Mouse (Mus musculus) right cerebral cortex, adult 2 months (tissue): ENCODE data around the gene Ilf2.

Experiments
- DNase-seq, 2 experiments: peaks; one replicate each; pipeline ENCODE4 v3.0.0; 2021 to 2022; ENCODE audit warnings: low spot score in 2 of 2

The Ilf2 gene

GRCm38 (mm10) chr3:90475831-90476611, at the start of gene Ilf2:
Gene Ilf2 (plus strand): TSS chr3:90476126.
- DNase-seq = peak; percentile 96 to 97

DNA sequence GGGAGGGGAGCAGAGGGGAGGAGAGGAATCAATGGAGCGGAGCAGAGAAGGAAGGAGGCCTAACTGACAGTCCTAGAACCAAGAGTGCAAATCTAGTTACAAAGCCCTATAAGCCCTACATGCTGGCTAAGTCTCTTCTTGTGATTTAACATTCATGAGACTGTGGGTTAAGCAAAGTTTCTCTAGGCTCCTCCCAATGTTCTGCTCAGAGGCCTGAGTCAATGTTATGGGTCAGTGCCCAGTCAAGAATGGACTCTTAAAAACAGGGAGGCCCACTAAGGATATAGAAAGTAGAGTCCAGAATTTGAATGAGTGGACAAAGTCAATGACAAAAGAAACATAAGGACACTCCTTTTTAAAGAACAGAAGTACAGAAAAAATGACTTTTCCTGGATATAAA, 48.4 kb upstream of the Ilf2 start:
- no peak for DNase-seq

DNA sequence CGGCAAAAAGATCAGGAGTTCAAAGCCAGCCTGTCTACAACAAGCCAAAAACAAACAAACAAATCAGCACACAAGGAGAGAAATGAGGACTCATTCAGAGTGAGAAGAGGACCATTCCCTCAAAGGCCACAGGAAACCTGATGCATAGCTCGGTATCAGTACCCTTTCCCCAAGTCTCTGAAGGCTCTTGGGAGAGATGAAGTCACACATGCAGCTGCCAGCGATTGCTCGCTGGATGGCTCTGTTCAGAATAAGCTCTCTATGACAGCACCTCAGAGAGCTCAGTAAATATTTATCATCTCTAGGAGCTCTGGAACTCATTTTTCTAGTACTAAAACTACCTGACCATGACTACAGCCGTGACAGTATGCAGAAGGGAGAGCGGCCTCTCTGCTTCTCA, 47.7 kb upstream of the Ilf2 start:
- no peak for DNase-seq

- DNase-seq = no peak
Observed at GRCm38 (mm10) chr3:90429576-90429975, 46.4 kb upstream of the Ilf2 start.

DNA sequence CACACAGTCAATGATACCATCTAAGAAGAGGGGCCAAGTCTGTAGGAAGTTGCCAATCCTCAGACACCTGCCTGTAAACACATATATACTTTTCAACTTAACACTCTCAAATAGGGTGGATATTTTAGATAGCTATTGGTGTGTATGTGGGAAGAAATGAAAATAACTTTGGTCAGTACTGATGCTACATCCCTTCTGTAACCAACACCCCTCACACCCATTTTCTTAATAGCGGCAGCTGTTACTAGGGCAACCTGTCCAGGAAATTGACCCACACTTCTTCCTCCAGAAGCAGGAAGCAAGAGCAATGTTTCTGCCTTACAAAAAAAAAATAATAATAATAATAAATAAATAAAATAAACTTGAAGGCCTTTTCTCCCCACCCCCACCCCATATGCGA, 43.6 kb upstream of the Ilf2 start:
- no peak for DNase-seq

DNA sequence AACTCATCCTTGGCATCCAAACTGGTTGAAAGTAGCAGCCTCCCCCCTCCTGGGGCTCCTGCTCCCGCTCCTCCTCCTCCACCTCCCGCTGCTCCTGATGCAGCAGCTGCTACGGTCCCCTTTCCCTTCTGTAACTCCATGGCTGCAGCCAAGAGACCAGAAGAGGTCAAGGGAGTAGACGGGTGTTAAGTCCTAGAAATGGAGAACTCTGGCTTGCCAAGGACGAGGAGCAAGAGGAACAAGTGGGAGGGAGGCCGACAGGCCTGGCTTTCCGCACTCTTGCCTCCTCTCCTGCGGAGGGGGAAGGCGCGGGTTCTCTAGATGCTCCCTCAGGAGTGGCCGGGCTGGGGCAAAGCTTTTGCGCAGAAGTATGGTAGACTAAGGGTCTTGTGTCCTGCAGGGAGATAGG, 43.1 kb upstream of the Ilf2 start:
- peak; percentile 36 to 55 for DNase-seq

DNA sequence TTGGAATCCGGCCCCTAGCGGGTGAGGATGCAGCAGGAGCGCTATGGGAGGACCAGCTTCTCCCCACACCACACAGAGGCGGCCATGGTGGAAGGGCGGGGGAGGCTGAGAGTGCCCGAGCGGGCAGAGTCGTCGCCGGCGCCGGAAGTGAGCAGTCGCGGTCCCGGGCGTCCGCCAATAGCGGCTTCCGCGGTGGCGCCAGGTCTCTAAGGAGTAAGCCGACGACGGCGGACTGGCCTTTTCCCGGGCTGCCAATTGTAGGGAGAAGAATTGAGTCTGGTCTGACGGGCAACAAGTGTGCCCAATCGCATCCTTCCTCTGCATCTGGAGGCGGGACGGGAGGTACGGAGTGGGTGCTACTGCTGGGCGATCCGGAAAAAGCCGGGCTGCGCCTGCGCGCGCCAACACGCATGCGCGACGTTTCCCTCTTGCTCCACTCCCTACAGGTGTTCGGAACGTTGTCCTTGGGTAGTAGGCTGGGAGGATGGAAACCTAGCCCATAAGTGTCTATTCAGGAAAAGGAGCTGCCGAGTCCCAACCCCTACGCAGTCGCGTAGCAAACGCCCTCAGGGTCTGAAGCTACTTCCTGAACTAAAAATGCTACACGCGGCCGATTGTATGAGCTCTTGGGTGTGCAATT, 42.4 kb upstream of the Ilf2 start, which contains the start of gene Ints3:
Ints3 (minus strand) TSS at position 242 of the 640 bp plus-strand sequence.
- peak; percentile 100 for DNase-seq

GRCm38 (mm10) chr3:90434073-90434730, 41.7 kb upstream of the Ilf2 start:
- no peak for DNase-seq

GRCm38 (mm10) chr3:90437131-90437530, 38.8 kb upstream of the Ilf2 start:
- DNase-seq = no peak

DNA sequence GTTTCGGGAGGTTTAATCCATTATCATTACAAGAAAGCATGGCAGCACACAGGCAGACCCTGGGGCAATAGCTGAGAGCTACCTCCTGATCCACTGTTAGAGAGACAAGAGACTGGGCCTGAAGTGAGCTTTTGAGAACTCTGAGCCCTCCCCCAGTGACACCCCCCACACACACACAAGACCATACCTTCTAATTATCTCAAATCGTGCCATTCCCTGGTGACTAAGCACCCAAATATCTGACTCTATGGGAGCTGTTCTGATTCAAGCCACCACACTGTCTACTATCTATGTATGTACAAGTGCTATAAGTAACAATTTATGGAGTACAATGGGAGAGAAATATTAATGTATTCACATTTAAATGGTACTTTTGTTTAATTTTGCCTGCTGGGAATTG, 35.2 kb upstream of the Ilf2 start:
- DNase-seq = no peak

GRCm38 (mm10) chr3:90443977-90444376, 31.9 kb upstream of the Ilf2 start:
- DNase-seq = no peak

GRCm38 (mm10) chr3:90445417-90446200, 30.3 kb upstream of the Ilf2 start:
- no peak for DNase-seq

DNA sequence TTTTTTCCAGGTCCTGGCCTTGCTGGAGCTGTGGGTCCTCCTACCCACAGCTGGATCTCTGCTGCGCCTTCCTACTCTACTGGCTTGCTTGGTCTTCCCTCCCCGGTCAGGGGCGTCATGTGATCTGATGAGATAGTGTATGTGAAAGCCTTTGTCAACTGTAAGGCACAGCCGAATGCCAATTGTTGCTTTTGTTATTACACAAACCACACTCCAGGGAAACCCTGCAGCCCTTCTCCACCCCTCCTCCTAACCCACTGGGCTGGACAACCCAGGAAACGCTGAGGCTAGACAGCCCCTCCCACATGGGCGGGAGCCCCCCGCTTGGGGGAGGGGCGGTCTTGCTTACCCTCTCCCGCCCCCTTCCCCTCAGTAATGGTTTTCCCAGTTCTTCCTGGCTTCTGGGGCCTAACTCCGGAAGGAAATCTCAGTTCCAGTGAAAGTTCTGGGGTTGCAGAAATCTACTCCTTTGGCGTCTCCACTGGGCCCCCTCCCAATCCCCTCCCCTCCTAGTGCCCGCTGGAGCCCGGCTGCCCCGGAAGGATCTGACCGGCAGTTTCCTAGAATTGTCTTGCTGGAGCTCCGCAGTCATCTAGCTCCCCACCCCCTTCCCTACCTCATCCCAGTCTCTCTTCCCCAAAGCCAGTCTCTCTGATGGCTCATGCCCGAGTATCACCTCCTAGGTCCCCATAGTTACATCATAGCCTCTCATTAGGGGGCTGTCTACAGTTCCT, 29.4 kb upstream of the Ilf2 start:
- DNase-seq = peak; percentile 33 to 54

- peak in 1 of 2 experiments; percentile 29 for DNase-seq
Observed at GRCm38 (mm10) chr3:90447123-90447494, 28.8 kb upstream of the Ilf2 start.

DNA sequence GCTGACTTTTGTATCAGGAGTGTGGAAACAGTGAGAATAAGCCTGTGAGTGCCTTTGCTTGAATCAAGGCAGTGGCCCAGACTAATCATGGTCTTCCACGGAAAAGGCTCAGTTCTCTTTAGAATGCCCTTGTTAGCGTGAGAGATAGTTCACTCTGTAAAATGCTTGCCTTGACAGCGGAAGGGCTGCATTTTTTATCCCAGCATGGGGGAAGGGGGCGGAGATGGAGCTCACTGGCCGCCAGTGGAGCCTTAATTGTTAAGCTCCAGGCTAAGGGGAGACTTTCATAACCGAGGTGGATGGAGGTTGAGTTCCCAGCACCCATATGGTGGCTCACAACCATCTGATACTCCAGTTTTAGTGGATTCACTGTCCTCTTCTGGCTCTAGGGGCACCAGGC, 27.3 kb upstream of the Ilf2 start:
- DNase-seq = no peak

- no peak for DNase-seq
Observed at GRCm38 (mm10) chr3:90450874-90451273, 25.1 kb upstream of the Ilf2 start.

GRCm38 (mm10) chr3:90451396-90452095, 24.4 kb upstream of the Ilf2 start:
- peak; percentile 51 to 70 for DNase-seq

DNA sequence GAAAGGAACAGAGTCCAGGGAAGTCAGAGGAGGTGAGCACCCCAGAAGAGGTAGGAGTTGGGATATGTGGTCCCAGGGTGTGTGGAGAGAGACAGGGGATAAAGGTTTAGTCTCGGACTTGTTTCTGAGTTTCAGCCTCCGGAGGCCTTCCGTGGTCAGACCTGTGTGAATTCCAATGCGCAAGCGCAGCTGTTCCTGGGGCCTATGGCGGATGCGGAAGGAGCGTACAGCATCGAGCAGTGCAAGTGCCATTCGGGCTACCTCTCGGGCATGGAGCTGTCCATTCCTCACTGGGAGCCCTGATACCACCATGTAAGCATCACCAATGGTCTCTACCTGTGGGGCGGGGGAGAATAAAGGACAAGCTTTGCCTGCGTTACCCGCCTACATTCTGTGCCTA, 21.0 kb upstream of the Ilf2 start:
- DNase-seq = no peak

DNA sequence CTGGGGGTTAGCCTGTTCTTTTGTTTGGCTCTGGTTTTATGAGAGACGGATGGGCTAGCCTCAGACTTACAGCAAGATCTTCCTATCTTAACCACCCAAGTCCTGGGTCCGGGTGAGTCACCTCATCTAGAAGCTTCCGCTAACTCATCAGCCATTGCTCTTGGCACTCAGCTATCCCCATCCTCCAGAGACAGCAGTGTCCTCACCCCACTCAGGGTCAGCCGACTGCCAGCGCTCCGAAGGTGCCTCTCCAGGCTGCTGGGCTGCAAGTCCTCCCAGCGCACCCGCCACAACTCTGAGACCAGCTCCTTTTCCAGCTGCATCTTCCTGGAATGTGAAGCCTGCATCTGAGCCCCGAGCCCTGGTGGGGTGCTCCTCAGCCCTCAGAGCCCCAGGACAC, 16.2 kb upstream of the Ilf2 start:
- no peak for DNase-seq

- no peak for DNase-seq
Observed at GRCm38 (mm10) chr3:90460315-90460714, 15.6 kb upstream of the Ilf2 start.

GRCm38 (mm10) chr3:90461935-90462334, 14.0 kb upstream of the Ilf2 start:
- no peak for DNase-seq
